Mouse (Mus musculus): ENCODE results near the gene Ldha. TPM values are rescaled to one million over a fixed set of nuclear protein-coding genes. Genes with fewer than 3 reads are reported as not detected.
"Not testable (repeated sequence)": the region's sequence is repeated elsewhere in the genome, so short reads cannot be mapped to it uniquely, and the experiment has no call there.

Ldha gene
- polyA plus RNA-seq, 1 experiment: 165 TPM

GRCm38 (mm10) chr7:46831693-46832092 lies 9.6 kb upstream of the Ldha start:
- WGBS: 62% methylated on average over 8 of the region's 8 CpGs
- Histone ChIP-seq H3K27ac (ENCODE audit: insufficient read depth, low read length) (peak overlapping the region; percentile 62), H3K36me3 (ENCODE audit: control insufficient read depth, insufficient read depth, low read length) (no peaks in the 10 kb centered on the region), H3K27me3 (ENCODE audit: control insufficient read depth, insufficient read depth, low read length) (no peaks in the 10 kb centered on the region), H3K4me1 (ENCODE audit: control insufficient read depth, insufficient read depth, insufficient read length) (peaks cover 9% of the 10 kb centered on the region; the same call in 1 of the 2 replicates), H3K4me3 (ENCODE audit: extremely low read depth, insufficient read depth, insufficient read length) (no peak overlapping the region)
- no peak for DNase-seq (ENCODE audit: low read depth in 1 of 2, low spot score in 2 of 2)
- TF ChIP-seq CTCF (IDR thresholded peaks at IDR 0.05; ENCODE audit: extremely low read depth, insufficient read depth, insufficient read length, insufficient replicate concordance) (no peak), POLR2A (IDR thresholded peaks at IDR 0.05; ENCODE audit: low read depth, low read length) (no peak)

- H3K4me3 ChIP-seq (ENCODE audit: extremely low read depth, insufficient read depth, insufficient read length): not testable (repeated sequence)
Measured at GRCm38 (mm10) chr7:46832112-46832810, 9.0 kb upstream of the Ldha start.

GRCm38 (mm10) chr7:46833266-46833665 lies 8.0 kb upstream of the Ldha start:
- 31% methylated on average over 6 of the region's 6 CpGs for WGBS
- H3K27ac ChIP-seq (ENCODE audit: insufficient read depth, low read length): peak overlapping the region; percentile 20; the same call in 1 of the 2 replicates

More at GRCm38 (mm10) chr7:46832112-46832810, 9.0 kb upstream of the Ldha start:
- not testable (repeated sequence) for H3K27me3 ChIP-seq (ENCODE audit: control insufficient read depth, insufficient read depth, low read length); H3K4me1 ChIP-seq (ENCODE audit: control insufficient read depth, insufficient read depth, insufficient read length); H3K36me3 ChIP-seq (ENCODE audit: control insufficient read depth, insufficient read depth, low read length); DNase-seq (ENCODE audit: low read depth in 1 of 2, low spot score in 2 of 2)
- WGBS: 87% methylated on average over 11 of the region's 11 CpGs
- peak overlapping the region; percentile 71 for H3K27ac ChIP-seq (ENCODE audit: insufficient read depth, low read length)

GRCm38 (mm10) chr7:46833670-46834255 lies 7.5 kb upstream of the Ldha start:
- H3K4me3 ChIP-seq (ENCODE audit: extremely low read depth, insufficient read depth, insufficient read length): no peak overlapping the region
- WGBS: 54% methylated on average over 7 of the region's 7 CpGs
- peak overlapping the region; percentile 20; the same call in 1 of the 2 replicates for H3K27ac ChIP-seq (ENCODE audit: insufficient read depth, low read length)
- H3K36me3 ChIP-seq (ENCODE audit: control insufficient read depth, insufficient read depth, low read length): no peaks in the 10 kb centered on the region
- no peaks in the 10 kb centered on the region for H3K27me3 ChIP-seq (ENCODE audit: control insufficient read depth, insufficient read depth, low read length)
- no peak for DNase-seq (ENCODE audit: low read depth in 1 of 2, low spot score in 2 of 2)
- H3K4me1 ChIP-seq (ENCODE audit: control insufficient read depth, insufficient read depth, insufficient read length): peaks cover 9% of the 10 kb centered on the region; the same call in 1 of the 2 replicates
- no peak for TF ChIP-seq POLR2A (IDR thresholded peaks at IDR 0.05; ENCODE audit: low read depth, low read length)

More at GRCm38 (mm10) chr7:46833266-46833665, 8.0 kb upstream of the Ldha start:
- H3K27me3 ChIP-seq (ENCODE audit: control insufficient read depth, insufficient read depth, low read length): no peaks in the 10 kb centered on the region
- peaks cover 9% of the 10 kb centered on the region; the same call in 1 of the 2 replicates for H3K4me1 ChIP-seq (ENCODE audit: control insufficient read depth, insufficient read depth, insufficient read length)
- no peak for TF ChIP-seq POLR2A (IDR thresholded peaks at IDR 0.05; ENCODE audit: low read depth, low read length)
- TF ChIP-seq CTCF (IDR thresholded peaks at IDR 0.05; ENCODE audit: extremely low read depth, insufficient read depth, insufficient read length, insufficient replicate concordance): no peak
- H3K36me3 ChIP-seq (ENCODE audit: control insufficient read depth, insufficient read depth, low read length): no peaks in the 10 kb centered on the region
- peak; percentile 19 to 38 for DNase-seq (ENCODE audit: low read depth in 1 of 2, low spot score in 2 of 2)
- H3K4me3 ChIP-seq (ENCODE audit: extremely low read depth, insufficient read depth, insufficient read length): no peak overlapping the region

- no peak for DNase-seq (ENCODE audit: low read depth in 1 of 2, low spot score in 2 of 2)
- Histone ChIP-seq H3K27ac (ENCODE audit: insufficient read depth, low read length) (no peak overlapping the region), H3K36me3 (ENCODE audit: control insufficient read depth, insufficient read depth, low read length) (no peaks in the 10 kb centered on the region), H3K4me3 (ENCODE audit: extremely low read depth, insufficient read depth, insufficient read length) (no peak overlapping the region), H3K4me1 (ENCODE audit: control insufficient read depth, insufficient read depth, insufficient read length) (peaks cover 15% of the 10 kb centered on the region; the same call in 1 of the 2 replicates), H3K27me3 (ENCODE audit: control insufficient read depth, insufficient read depth, low read length) (no peaks in the 10 kb centered on the region)
- no peak for TF ChIP-seq POLR2A (IDR thresholded peaks at IDR 0.05; ENCODE audit: low read depth, low read length)
- 61% methylated on average over 9 of the region's 14 CpGs for WGBS
Measured at GRCm38 (mm10) chr7:46834994-46835610, 6.2 kb upstream of the Ldha start.

GRCm38 (mm10) chr7:46836357-46836756 lies 4.9 kb upstream of the Ldha start:
- Histone ChIP-seq H3K4me1 (ENCODE audit: control insufficient read depth, insufficient read depth, insufficient read length) (peaks cover 9% of the 10 kb centered on the region; the same call in 1 of the 2 replicates), H3K27me3 (ENCODE audit: control insufficient read depth, insufficient read depth, low read length) (no peaks in the 10 kb centered on the region), H3K4me3 (ENCODE audit: extremely low read depth, insufficient read depth, insufficient read length) (no peak overlapping the region), H3K36me3 (ENCODE audit: control insufficient read depth, insufficient read depth, low read length) (no peaks in the 10 kb centered on the region), H3K27ac (ENCODE audit: insufficient read depth, low read length) (no peak overlapping the region)
- no peak for DNase-seq (ENCODE audit: low read depth in 1 of 2, low spot score in 2 of 2)
- no peak for TF ChIP-seq CTCF (IDR thresholded peaks at IDR 0.05; ENCODE audit: extremely low read depth, insufficient read depth, insufficient read length, insufficient replicate concordance)
- 90% methylated on average over 5 of the region's 5 CpGs for WGBS

GRCm38 (mm10) chr7:46837073-46837472 lies 4.2 kb upstream of the Ldha start:
- Histone ChIP-seq H3K4me1 (ENCODE audit: control insufficient read depth, insufficient read depth, insufficient read length) (peaks cover 9% of the 10 kb centered on the region; the same call in 1 of the 2 replicates), H3K36me3 (ENCODE audit: control insufficient read depth, insufficient read depth, low read length) (no peaks in the 10 kb centered on the region), H3K27ac (ENCODE audit: insufficient read depth, low read length) (no peak overlapping the region), H3K27me3 (ENCODE audit: control insufficient read depth, insufficient read depth, low read length) (no peaks in the 10 kb centered on the region), H3K4me3 (ENCODE audit: extremely low read depth, insufficient read depth, insufficient read length) (no peak overlapping the region)
- no peak for DNase-seq (ENCODE audit: low read depth in 1 of 2, low spot score in 2 of 2)
- 89% methylated on average over 5 of the region's 5 CpGs for WGBS
- TF ChIP-seq CTCF (IDR thresholded peaks at IDR 0.05; ENCODE audit: extremely low read depth, insufficient read depth, insufficient read length, insufficient replicate concordance) (no peak), POLR2A (IDR thresholded peaks at IDR 0.05; ENCODE audit: low read depth, low read length) (no peak)

Measured in spleen, adult 2 months (tissue).